In the genomic region with DNA sequence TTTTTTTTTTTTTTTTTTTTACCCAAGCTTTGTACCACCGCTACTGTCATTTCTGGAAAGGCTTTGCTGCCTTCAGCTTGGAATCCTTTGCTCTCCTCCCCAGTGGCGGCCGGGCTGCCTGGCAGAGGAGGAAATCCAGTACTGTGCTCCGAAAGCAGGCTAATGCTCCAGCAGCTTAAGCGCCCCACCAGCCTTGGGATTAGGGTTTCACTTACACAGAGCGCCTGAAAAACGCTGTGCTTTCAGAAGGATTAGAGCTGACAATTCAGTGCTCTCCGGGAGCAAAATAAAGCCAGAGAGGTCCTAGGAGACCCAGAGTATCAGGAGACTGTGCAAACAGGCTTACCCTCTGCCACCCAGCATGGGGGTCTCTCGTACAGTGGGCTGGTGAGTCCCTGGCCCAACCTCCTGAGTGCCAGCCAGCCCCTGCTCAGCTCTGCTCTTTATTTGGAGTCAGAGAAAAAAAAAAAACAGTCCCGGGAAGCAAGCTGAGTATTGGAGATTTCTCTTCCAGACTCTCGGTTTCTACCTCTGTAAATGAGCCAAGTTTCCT, we compare ENCODE assay signal across 8 mouse cellular contexts.
DNase-seq lines count a peak whose midpoint lies in the region; ATAC-seq and TF ChIP-seq lines count a peak whose summit lies in the region.

No protein-coding gene starts in this region.

- 0 out of 2 replicates have a peak overlapping the region, but pooled peaks have one; percentile 3 for H3K9ac ChIP-seq in forebrain, embryonic 11.5 days (ENCODE audit: low read length)
- H3K9ac ChIP-seq in forebrain, postnatal 0 days = no peak overlapping the region
- H3K9ac ChIP-seq in kidney, embryonic 15.5 days = no peak overlapping the region
- no peak overlapping the region for H3K9ac ChIP-seq in kidney, embryonic 16.5 days (replicated peaks; ENCODE audit: low read length)
- no peak overlapping the region for H3K9ac ChIP-seq in stomach, embryonic 14.5 days (replicated peaks; ENCODE audit: low read depth, low read length)

- no peak for DNase-seq in forebrain, embryonic 11.5 days (ENCODE audit: low spot score)
- DNase-seq in forebrain, postnatal 0 days = no peak
- DNase-seq in midbrain, embryonic 10.5 days (ENCODE audit: low spot score) = peak; percentile 50
- DNase-seq in thymus, postnatal 0 days (ENCODE audit: low spot score) = no peak
- no peak for DNase-seq in gastrocnemius, adult 2 months

- ATAC-seq in forebrain, embryonic 11.5 days (replicated peaks; ENCODE audit: low FRiP score) = no peak
- no peak for ATAC-seq in forebrain, postnatal 0 days
- ATAC-seq in kidney, embryonic 15.5 days (replicated peaks; ENCODE audit: low FRiP score) = no peak
- ATAC-seq in kidney, embryonic 16.5 days (ENCODE audit: low FRiP score, low TSS enrichment) = no peak
- ATAC-seq in stomach, embryonic 14.5 days (ENCODE audit: insufficient number of reproducible peaks, insufficient read depth, low FRiP score, low read depth) = no peak

- no peak for TF ChIP-seq CTCF in forebrain, postnatal 0 days (IDR thresholded peaks at IDR 0.05; ENCODE audit: low read depth)
- no peak for TF ChIP-seq CTCF in gastrocnemius, adult 2 months (IDR thresholded peaks at IDR 0.05)

- WGBS in forebrain, embryonic 11.5 days = 7% methylated on average over 11 of the region's 11 CpGs
- 11% methylated on average over 11 of the region's 11 CpGs for WGBS in forebrain, postnatal 0 days
- 38% methylated on average over 11 of the region's 11 CpGs for WGBS in kidney, embryonic 15.5 days
- WGBS in kidney, embryonic 16.5 days = 36% methylated on average over 11 of the region's 11 CpGs
- WGBS in midbrain, embryonic 10.5 days = 7% methylated on average over 11 of the region's 11 CpGs
- 11% methylated on average over 11 of the region's 11 CpGs for WGBS in stomach, embryonic 14.5 days

- H3K4me2 ChIP-seq in forebrain, embryonic 11.5 days (ENCODE audit: low read depth, low read length, severe bottlenecking) = no peak overlapping the region
- H3K4me2 ChIP-seq in forebrain, postnatal 0 days (ENCODE audit: low read depth) = no peak overlapping the region
- H3K4me2 ChIP-seq in kidney, embryonic 15.5 days = no peak overlapping the region
- no peak overlapping the region for H3K4me2 ChIP-seq in kidney, embryonic 16.5 days (replicated peaks; ENCODE audit: low read depth, low read length)
- 0 out of 2 replicates have a peak overlapping the region, but pooled peaks have one; percentile 5 for H3K4me2 ChIP-seq in stomach, embryonic 14.5 days (replicated peaks; ENCODE audit: low read depth, low read length)

- peaks cover 4% of the 10 kb centered on the region; the same call in 1 of the 2 replicates for H3K4me1 ChIP-seq in forebrain, embryonic 11.5 days (replicated peaks; ENCODE audit: control insufficient read depth, insufficient read depth, low read length)
- no peaks in the 10 kb centered on the region for H3K4me1 ChIP-seq in forebrain, postnatal 0 days (ENCODE audit: insufficient read depth)
- H3K4me1 ChIP-seq in kidney, embryonic 15.5 days = peaks cover 42% of the 10 kb centered on the region
- peaks cover 10% of the 10 kb centered on the region; the same call in 1 of the 2 replicates for H3K4me1 ChIP-seq in kidney, embryonic 16.5 days (ENCODE audit: insufficient read depth, low read length)
- H3K4me1 ChIP-seq in midbrain, embryonic 10.5 days = peaks cover 33% of the 10 kb centered on the region
- peaks cover 3% of the 10 kb centered on the region; the same call in 1 of the 2 replicates for H3K4me1 ChIP-seq in stomach, embryonic 14.5 days (ENCODE audit: control insufficient read depth, insufficient read depth, low read length)

- intact Hi-C loops in gastrocnemius, adult 2 months (cut with DNase I) = no loop called here

- H3K9me3 ChIP-seq in forebrain, embryonic 11.5 days (ENCODE audit: control insufficient read depth, low read length) = no peaks in the 10 kb centered on the region
- H3K9me3 ChIP-seq in forebrain, postnatal 0 days (ENCODE audit: low read length) = no peaks in the 10 kb centered on the region
- H3K9me3 ChIP-seq in kidney, embryonic 15.5 days (replicated peaks) = no peaks in the 10 kb centered on the region
- no peaks in the 10 kb centered on the region for H3K9me3 ChIP-seq in kidney, embryonic 16.5 days (ENCODE audit: low read length)
- H3K9me3 ChIP-seq in midbrain, embryonic 10.5 days (replicated peaks) = no peaks in the 10 kb centered on the region
- H3K9me3 ChIP-seq in stomach, embryonic 14.5 days (ENCODE audit: control insufficient read depth, low read depth, low read length) = no peaks in the 10 kb centered on the region

- H3K27ac ChIP-seq in forebrain, embryonic 11.5 days (ENCODE audit: low read depth, low read length) = no peak overlapping the region
- H3K27ac ChIP-seq in forebrain, postnatal 0 days (ENCODE audit: low read depth, low read length) = no peak overlapping the region
- H3K27ac ChIP-seq in kidney, embryonic 15.5 days = peak overlapping the region; percentile 56; the same call in 1 of the 2 replicates
- H3K27ac ChIP-seq in kidney, embryonic 16.5 days (ENCODE audit: low read length) = no peak overlapping the region
- peak overlapping the region; percentile 43; the same call in 1 of the 2 replicates for H3K27ac ChIP-seq in midbrain, embryonic 10.5 days (replicated peaks)
- no peak overlapping the region for H3K27ac ChIP-seq in stomach, embryonic 14.5 days (ENCODE audit: low read length)
- H3K27ac ChIP-seq in gastrocnemius, adult 2 months = no peak overlapping the region

- no peak overlapping the region for H3K4me3 ChIP-seq in forebrain, embryonic 11.5 days (ENCODE audit: low read depth, low read length)
- H3K4me3 ChIP-seq in forebrain, postnatal 0 days (ENCODE audit: low read depth, low read length) = no peak overlapping the region
- no peak overlapping the region for H3K4me3 ChIP-seq in kidney, embryonic 15.5 days (replicated peaks)
- no peak overlapping the region for H3K4me3 ChIP-seq in kidney, embryonic 16.5 days (ENCODE audit: low read length)
- H3K4me3 ChIP-seq in midbrain, embryonic 10.5 days = peak overlapping the region; percentile 20; the same call in 1 of the 2 replicates
- no peak overlapping the region for H3K4me3 ChIP-seq in stomach, embryonic 14.5 days (ENCODE audit: low read depth, low read length)
- no peak overlapping the region for H3K4me3 ChIP-seq in gastrocnemius, adult 2 months

- H3K27me3 ChIP-seq in forebrain, embryonic 11.5 days (ENCODE audit: control insufficient read depth, insufficient read depth, low read length) = peaks cover 9% of the 10 kb centered on the region; the same call in 1 of the 2 replicates
- H3K27me3 ChIP-seq in forebrain, postnatal 0 days (ENCODE audit: insufficient read depth, low read length) = no peaks in the 10 kb centered on the region
- 0 out of 2 replicates have a peak, but pooled peaks cover 8% of the 10 kb centered on the region for H3K27me3 ChIP-seq in kidney, embryonic 15.5 days
- H3K27me3 ChIP-seq in kidney, embryonic 16.5 days (ENCODE audit: insufficient read depth, low read length) = no peaks in the 10 kb centered on the region
- peaks cover 82% of the 10 kb centered on the region for H3K27me3 ChIP-seq in midbrain, embryonic 10.5 days (ENCODE audit: low read depth, poor library complexity, severe bottlenecking)
- H3K27me3 ChIP-seq in stomach, embryonic 14.5 days (ENCODE audit: control insufficient read depth, insufficient read depth, low read length) = peaks cover 14% of the 10 kb centered on the region; the same call in 1 of the 2 replicates

- no peaks in the 10 kb centered on the region for H3K36me3 ChIP-seq in forebrain, embryonic 11.5 days (ENCODE audit: control insufficient read depth, insufficient read depth, low read length)
- H3K36me3 ChIP-seq in forebrain, postnatal 0 days (ENCODE audit: insufficient read depth) = no peaks in the 10 kb centered on the region
- peaks cover 77% of the 10 kb centered on the region for H3K36me3 ChIP-seq in kidney, embryonic 15.5 days
- H3K36me3 ChIP-seq in kidney, embryonic 16.5 days (ENCODE audit: insufficient read depth, low read length) = peaks cover 25% of the 10 kb centered on the region
- no peaks in the 10 kb centered on the region for H3K36me3 ChIP-seq in midbrain, embryonic 10.5 days
- no peaks in the 10 kb centered on the region for H3K36me3 ChIP-seq in stomach, embryonic 14.5 days (ENCODE audit: control insufficient read depth, insufficient read depth, low read length)

Comparison
In these comparisons a context has a peak if more than half of its experiments do, and no peak if none do; other contexts are left out.
1. H3K27ac ChIP-seq: peak in kidney, embryonic 15.5 days (single experiment) and midbrain, embryonic 10.5 days (single experiment); none in forebrain, embryonic 11.5 days (single experiment), forebrain, postnatal 0 days (single experiment), kidney, embryonic 16.5 days (single experiment), stomach, embryonic 14.5 days (single experiment) and gastrocnemius, adult 2 months (single experiment).